Mouse (Mus musculus) embryo, embryonic 10.5 days (tissue): ENCODE measurements around the gene Ppig.

ENCODE experiments used
- DNase-seq: peaks from one replicate; pipeline ENCODE4 v3.0.0-alpha.2; 2015; ENCODE audit warnings: low spot score

Ppig gene

GRCm38 (mm10) chr2:69763340-69763739 lies 41.0 kb downstream of the Ppig start:
- DNase-seq, result no peak

GRCm38 (mm10) chr2:69764716-69765115 lies 42.4 kb downstream of the Ppig start:
- DNase-seq, result no peak

GRCm38 (mm10) chr2:69773331-69773730 lies 51.0 kb downstream of the Ppig start:
- no peak for DNase-seq

- no peak for DNase-seq
Observed at GRCm38 (mm10) chr2:69777985-69778835, 55.9 kb downstream of the Ppig start.

- DNase-seq, result peak; percentile 35
Observed at GRCm38 (mm10) chr2:69778836-69779177, 56.5 kb downstream of the Ppig start.

- DNase-seq, result no peak
Observed at GRCm38 (mm10) chr2:69788974-69789373, 66.6 kb downstream of the Ppig start.

GRCm38 (mm10) chr2:69789429-69790069 lies 67.2 kb downstream of the Ppig start, which contains the start of the genes Ccdc173 and Phospho2:
Gene Ccdc173 (minus strand): TSS chr2:69789575.
Gene Phospho2 (plus strand): TSS chr2:69789623.
- peak; percentile 99 for DNase-seq

GRCm38 (mm10) chr2:69790285-69790684 lies 67.9 kb downstream of the Ppig start:
- peak; percentile 95 for DNase-seq

GRCm38 (mm10) chr2:69790722-69791121 lies 68.4 kb downstream of the Ppig start:
- no peak for DNase-seq

- peak; percentile 64 for DNase-seq
Observed at GRCm38 (mm10) chr2:69802911-69803312, 80.6 kb downstream of the Ppig start.
